Mouse (Mus musculus): Measurements from ENCODE around the gene Hace1. TPM values are rescaled to one million over a fixed set of nuclear protein-coding genes. Genes with fewer than 3 reads are reported as not detected.

Gene Hace1
- total RNA-seq, 1 experiment, result 14.5 TPM

DNA sequence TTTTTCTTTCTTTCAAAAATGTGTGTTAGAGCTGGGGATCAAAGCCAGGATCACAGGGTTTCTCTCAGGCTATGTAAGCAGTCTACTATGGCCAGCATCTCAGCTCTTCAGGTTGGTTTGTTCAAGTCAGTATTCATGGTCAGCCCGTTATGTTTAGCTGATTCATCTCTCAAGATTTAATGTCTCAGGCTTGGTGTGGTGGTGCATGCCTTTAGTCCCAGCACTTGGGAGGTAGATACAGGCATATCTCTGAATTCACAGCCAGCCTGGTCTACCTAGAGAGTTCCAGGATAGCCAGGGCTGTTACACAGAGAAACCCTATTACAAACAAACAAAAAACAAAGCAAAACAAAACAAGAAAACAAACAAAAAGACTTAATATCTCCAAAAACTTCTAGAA, 5.7 kb downstream of the Hace1 start:
- 0 out of 4 replicates have a peak, but pooled peaks cover 0 to 1% of the 10 kb centered on the region in 2 experiments for H3K4me1 ChIP-seq (ENCODE audit: control insufficient read depth in 2 of 2, insufficient read depth in 2 of 2, low read length in 2 of 2, poor library complexity in 1 of 2)
- no peaks in the 10 kb centered on the region for H3K36me3 ChIP-seq (ENCODE audit: control insufficient read depth, insufficient read depth, low read length, poor library complexity, severe bottlenecking)
- H3K27ac ChIP-seq (ENCODE audit: insufficient read depth, low read depth, low read length, poor library complexity, severe bottlenecking), result no peak overlapping the region
- no peak for DNase-seq (ENCODE audit: low read depth, low spot score)
- no peak overlapping the region for H3K9ac ChIP-seq (ENCODE audit: insufficient read depth, low read depth, low read length, poor library complexity, severe bottlenecking)
- H3K4me3 ChIP-seq (ENCODE audit: insufficient read depth in 1 of 2, low read depth in 1 of 2, low read length in 2 of 2, poor library complexity in 1 of 2, severe bottlenecking in 1 of 2), result no peak overlapping the region
- in situ Hi-C loops (cut with MboI; ENCODE audit: low sequenced_read_pairs in 2 of 2, unreplicated experiment in 2 of 2), result no loop called here
- TF ChIP-seq MAFK (IDR thresholded peaks at IDR 0.05; ENCODE audit: insufficient read depth, low read depth, low read length) (no peak), ZNF384 (IDR thresholded peaks at IDR 0.05; ENCODE audit: low read depth, low read length) (no peak), ZC3H11A (IDR thresholded peaks at IDR 0.05; ENCODE audit: borderline replicate concordance, low read depth, low read length) (no peak), CHD2 (IDR thresholded peaks at IDR 0.05; ENCODE audit: low read depth, low read length) (no peak), HCFC1 (IDR thresholded peaks at IDR 0.05; ENCODE audit: borderline replicate concordance, insufficient read depth, low read length) (no peak)
- H3K9me3 ChIP-seq (ENCODE audit: control insufficient read depth, insufficient read depth, low read depth, low read length), result no peaks in the 10 kb centered on the region

- TF ChIP-seq CHD2 (IDR thresholded peaks at IDR 0.05; ENCODE audit: low read depth, low read length) (no peak), MAFK (IDR thresholded peaks at IDR 0.05; ENCODE audit: insufficient read depth, low read depth, low read length) (no peak), HCFC1 (IDR thresholded peaks at IDR 0.05; ENCODE audit: borderline replicate concordance, insufficient read depth, low read length) (no peak), ZC3H11A (IDR thresholded peaks at IDR 0.05; ENCODE audit: borderline replicate concordance, low read depth, low read length) (no peak)
- in situ Hi-C loops (cut with MboI; ENCODE audit: low sequenced_read_pairs in 2 of 2, unreplicated experiment in 2 of 2), result no loop called here
- Histone ChIP-seq H3K27ac (ENCODE audit: insufficient read depth, low read depth, low read length, poor library complexity, severe bottlenecking) (no peak overlapping the region), H3K9me3 (ENCODE audit: control insufficient read depth, insufficient read depth, low read depth, low read length) (no peaks in the 10 kb centered on the region), H3K36me3 (ENCODE audit: control insufficient read depth, insufficient read depth, low read length, poor library complexity, severe bottlenecking) (no peaks in the 10 kb centered on the region), H3K4me3 (ENCODE audit: insufficient read depth in 1 of 2, low read depth in 1 of 2, low read length in 2 of 2, poor library complexity in 1 of 2, severe bottlenecking in 1 of 2) (no peak overlapping the region), H3K9ac (ENCODE audit: insufficient read depth, low read depth, low read length, poor library complexity, severe bottlenecking) (no peak overlapping the region), H3K4me1 (ENCODE audit: control insufficient read depth in 2 of 2, insufficient read depth in 2 of 2, low read length in 2 of 2, poor library complexity in 1 of 2) (0 out of 4 replicates have a peak, but pooled peaks cover 0 to 1% of the 10 kb centered on the region in 2 experiments)
- no peak for DNase-seq (ENCODE audit: low read depth, low spot score)
Observed at GRCm38 (mm10) chr10:45583829-45584228, 6.2 kb downstream of the Hace1 start.

DNA sequence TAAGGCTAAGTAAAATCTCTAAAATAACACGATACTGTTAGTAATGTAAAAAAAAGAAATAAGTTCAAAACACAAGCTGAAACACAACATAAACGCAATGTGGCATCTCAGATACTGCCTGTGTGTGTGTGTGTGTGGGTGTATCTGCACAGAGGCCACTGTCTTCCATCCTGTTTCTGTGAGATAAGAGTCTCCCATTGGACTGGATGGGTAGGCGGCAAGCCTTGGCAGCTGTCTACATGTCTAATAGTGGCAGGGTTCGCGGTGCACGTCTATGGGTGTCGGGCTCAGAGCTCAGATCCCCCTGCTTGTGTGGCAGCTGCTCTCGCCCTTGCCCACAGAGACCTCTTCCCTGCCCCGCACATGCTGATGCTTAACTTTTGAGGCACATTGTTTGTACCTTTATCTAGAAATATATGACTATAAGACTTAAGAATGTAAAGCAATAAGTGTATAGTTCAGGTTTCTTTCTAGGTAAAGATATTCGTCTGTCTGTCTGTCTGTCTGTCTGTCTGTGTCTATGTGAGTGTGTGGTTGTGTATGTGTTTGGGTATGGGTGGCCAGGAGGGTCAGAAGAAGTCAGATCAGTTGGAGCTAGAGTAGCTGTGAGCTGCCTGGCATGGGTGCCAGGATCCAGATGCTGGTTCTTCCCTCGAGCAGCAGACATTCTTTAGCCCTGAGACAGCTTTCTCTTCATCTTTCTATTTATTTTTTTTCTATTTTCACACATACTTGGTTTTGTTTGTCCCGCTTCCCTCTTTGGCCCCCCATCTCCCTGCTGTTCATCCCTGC, 6.9 kb downstream of the Hace1 start:
- no peak for DNase-seq (ENCODE audit: low read depth, low spot score)
- TF ChIP-seq MAFK (IDR thresholded peaks at IDR 0.05; ENCODE audit: insufficient read depth, low read depth, low read length), result no peak
- TF ChIP-seq CHD2 (IDR thresholded peaks at IDR 0.05; ENCODE audit: low read depth, low read length), result no peak
- TF ChIP-seq ZC3H11A (IDR thresholded peaks at IDR 0.05; ENCODE audit: borderline replicate concordance, low read depth, low read length), result no peak
- TF ChIP-seq ZNF384 (IDR thresholded peaks at IDR 0.05; ENCODE audit: low read depth, low read length), result no peak
- TF ChIP-seq HCFC1 (IDR thresholded peaks at IDR 0.05; ENCODE audit: borderline replicate concordance, insufficient read depth, low read length), result no peak
- in situ Hi-C loops (cut with MboI; ENCODE audit: low sequenced_read_pairs in 2 of 2, unreplicated experiment in 2 of 2), result no loop called here
- Histone ChIP-seq H3K27ac (ENCODE audit: insufficient read depth, low read depth, low read length, poor library complexity, severe bottlenecking) (no peak overlapping the region), H3K9ac (ENCODE audit: insufficient read depth, low read depth, low read length, poor library complexity, severe bottlenecking) (no peak overlapping the region), H3K9me3 (ENCODE audit: control insufficient read depth, insufficient read depth, low read depth, low read length) (no peaks in the 10 kb centered on the region), H3K36me3 (ENCODE audit: control insufficient read depth, insufficient read depth, low read length, poor library complexity, severe bottlenecking) (no peaks in the 10 kb centered on the region), H3K4me1 (ENCODE audit: control insufficient read depth in 2 of 2, insufficient read depth in 2 of 2, low read length in 2 of 2, poor library complexity in 1 of 2) (0 out of 4 replicates have a peak, but pooled peaks cover 0 to 1% of the 10 kb centered on the region in 2 experiments), H3K4me3 (ENCODE audit: insufficient read depth in 1 of 2, low read depth in 1 of 2, low read length in 2 of 2, poor library complexity in 1 of 2, severe bottlenecking in 1 of 2) (no peak overlapping the region)

GRCm38 (mm10) chr10:45605853-45606252, 28.2 kb downstream of the Hace1 start:
- no peaks in the 10 kb centered on the region for H3K4me1 ChIP-seq (ENCODE audit: control insufficient read depth in 2 of 2, insufficient read depth in 2 of 2, low read length in 2 of 2, poor library complexity in 1 of 2)
- no peaks in the 10 kb centered on the region for H3K9me3 ChIP-seq (ENCODE audit: control insufficient read depth, insufficient read depth, low read depth, low read length)
- in situ Hi-C loops (cut with MboI; ENCODE audit: low sequenced_read_pairs in 2 of 2, unreplicated experiment in 2 of 2), result no loop called here
- H3K36me3 ChIP-seq (ENCODE audit: control insufficient read depth, insufficient read depth, low read length, poor library complexity, severe bottlenecking), result no peaks in the 10 kb centered on the region
- no peak overlapping the region for H3K9ac ChIP-seq (ENCODE audit: insufficient read depth, low read depth, low read length, poor library complexity, severe bottlenecking)
- TF ChIP-seq ZNF384 (IDR thresholded peaks at IDR 0.05; ENCODE audit: low read depth, low read length) (no peak), ZC3H11A (IDR thresholded peaks at IDR 0.05; ENCODE audit: borderline replicate concordance, low read depth, low read length) (no peak), MAFK (IDR thresholded peaks at IDR 0.05; ENCODE audit: insufficient read depth, low read depth, low read length) (no peak), CHD2 (IDR thresholded peaks at IDR 0.05; ENCODE audit: low read depth, low read length) (no peak)
- no peak overlapping the region for H3K27ac ChIP-seq (ENCODE audit: insufficient read depth, low read depth, low read length, poor library complexity, severe bottlenecking)
- no peak overlapping the region for H3K4me3 ChIP-seq (ENCODE audit: insufficient read depth in 1 of 2, low read depth in 1 of 2, low read length in 2 of 2, poor library complexity in 1 of 2, severe bottlenecking in 1 of 2)
- DNase-seq (ENCODE audit: low read depth, low spot score), result no peak

Measured in ES-E14 (cell line).